Mouse (Mus musculus) embryonic facial prominence, embryonic 13.5 days (tissue): ENCODE results near the gene Fzr1. TPM values are rescaled to one million over a fixed set of nuclear protein-coding genes. Genes with fewer than 3 reads are reported as not detected.

Source experiments
- ATAC-seq: fragments of 200-750 bp; cut with Nextera tagmentation; 2 replicates; pipeline ENCODE4 v1.8.0; 2017; ENCODE audit warnings: low read depth; ENCODE audit not compliant: insufficient number of reproducible peaks, insufficient read depth, low FRiP score, low TSS enrichment
- H3K27ac ChIP-seq: fragments of 300-500 bp; sonication (generic); 2 replicates; pipeline ENCODE4 v1.5.1; 2015; ENCODE audit warnings: moderate library complexity, mild to moderate bottlenecking, inconsistent platforms
- H3K27me3 ChIP-seq: fragments of 300-500 bp; sonication (generic); 2 replicates; pipeline ENCODE4 v1.6.1; 2015; ENCODE audit warnings: mild to moderate bottlenecking, inconsistent platforms
- H3K36me3 ChIP-seq: fragments of 300-500 bp; sonication (generic); 2 replicates; pipeline ENCODE4 v1.6.1; 2015; ENCODE audit warnings: mild to moderate bottlenecking, inconsistent platforms
- H3K4me1 ChIP-seq: fragments of 300-500 bp; sonication (generic); 2 replicates; pipeline ENCODE4 v1.6.1; 2015; ENCODE audit warnings: inconsistent platforms
- H3K4me2 ChIP-seq: fragments of 300-500 bp; sonication (generic); 2 replicates; pipeline ENCODE4 v1.6.1; 2015; ENCODE audit warnings: moderate library complexity, mild to moderate bottlenecking, inconsistent platforms
- H3K4me3 ChIP-seq: fragments of 300-500 bp; sonication (generic); 2 replicates; pipeline ENCODE4 v1.5.1; 2015; ENCODE audit warnings: mild to moderate bottlenecking, inconsistent platforms
- H3K9ac ChIP-seq: fragments of 300-500 bp; sonication (generic); 2 replicates; pipeline ENCODE4 v1.6.1; 2015; ENCODE audit warnings: mild to moderate bottlenecking, inconsistent platforms
- H3K9me3 ChIP-seq: fragments of 300-500 bp; sonication (generic); 2 replicates; pipeline ENCODE4 v1.6.1; 2016; ENCODE audit warnings: inconsistent platforms
- WGBS: fragments of 180-500 bp; shearing (Covaris S2); methylation state at CpG from one replicate; pipeline ENCODE4 v1.1.7; 2015; ENCODE audit warnings: mixed read lengths; 5-methylcytosine and 5-hydroxymethylcytosine counted together
- polyA plus RNA-seq: library from polyadenylated mRNA; unstranded; fragments of >200 nt; fragmentation: Nextera tagmentation; extraction: Ambion mirVana; gene quantifications from 2 replicates; pipeline ENCODE4 v1.2.1, GENCODE M21; 2015

The Fzr1 gene
- polyA plus RNA-seq, 1 experiment from 2014 or later = 119 TPM

DNA sequence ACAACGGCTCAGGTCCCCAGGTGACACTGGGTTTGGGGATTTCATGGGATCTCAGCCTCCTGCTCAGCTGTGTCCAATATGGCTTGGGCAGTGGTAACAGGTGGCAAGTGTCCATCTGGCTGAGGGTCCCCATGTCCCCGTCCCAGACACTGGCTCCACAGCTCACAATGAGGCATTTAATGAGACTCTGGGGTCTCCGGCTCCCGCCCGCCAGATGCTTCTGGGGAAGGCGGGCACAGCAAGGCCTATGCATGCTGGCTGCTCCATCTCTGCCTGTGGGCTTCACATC, 11.2 kb downstream of the Fzr1 start:
- H3K27ac ChIP-seq = no peak overlapping the region
- 84% methylated on average over 6 of the region's 6 CpGs for whole genome bisulfite sequencing
- no peaks in the 10 kb centered on the region for H3K9me3 ChIP-seq
- H3K4me3 ChIP-seq = no peak overlapping the region
- ATAC-seq = no peak
- H3K36me3 ChIP-seq = peaks cover 74% of the 10 kb centered on the region
- no peak overlapping the region for H3K9ac ChIP-seq
- peaks cover 27% of the 10 kb centered on the region for H3K4me1 ChIP-seq
- H3K27me3 ChIP-seq = peaks cover 39% of the 10 kb centered on the region
- no peak overlapping the region for H3K4me2 ChIP-seq

DNA sequence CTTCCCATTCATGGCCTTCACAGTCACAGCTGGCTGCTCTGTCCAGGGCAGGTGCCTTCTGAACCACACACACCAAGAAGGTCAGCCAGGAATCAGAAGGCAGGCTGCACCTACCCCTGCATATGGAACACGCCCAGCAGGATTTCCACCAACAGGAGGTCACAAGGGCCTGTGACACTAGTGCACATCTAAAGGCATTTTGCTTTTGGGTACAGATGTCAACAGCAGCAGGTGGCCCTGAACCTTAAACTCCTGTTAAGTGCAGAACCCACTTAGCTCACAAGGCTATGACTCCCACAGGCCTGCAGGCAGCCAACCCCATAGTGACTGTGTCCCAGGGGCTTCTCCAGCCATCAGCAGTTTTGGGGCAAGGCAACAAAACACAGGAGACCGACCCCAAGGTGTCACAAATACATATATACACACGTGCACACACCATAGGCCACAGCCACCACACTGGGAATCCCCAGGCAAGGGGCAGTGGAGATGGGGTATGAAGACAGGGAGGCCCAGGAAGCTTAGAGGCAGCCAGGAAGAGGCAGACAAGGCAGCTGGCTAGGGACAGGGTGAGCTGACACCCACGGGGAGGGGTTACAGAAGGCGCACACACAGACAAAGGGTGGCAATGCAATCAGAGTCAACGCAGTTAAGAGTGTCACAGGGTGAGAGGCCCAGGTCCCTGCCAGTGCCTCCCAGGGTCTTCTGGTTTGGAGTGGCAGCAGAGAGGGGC, 11.7 kb downstream of the Fzr1 start:
- no peak overlapping the region for H3K27ac ChIP-seq
- H3K27me3 ChIP-seq = peaks cover 39% of the 10 kb centered on the region
- WGBS = 80% methylated on average over 6 of the region's 6 CpGs
- H3K9me3 ChIP-seq = no peaks in the 10 kb centered on the region
- H3K9ac ChIP-seq = no peak overlapping the region; the same call in 1 of the 2 replicates
- H3K4me1 ChIP-seq = peaks cover 27% of the 10 kb centered on the region
- H3K4me2 ChIP-seq = no peak overlapping the region
- no peak for ATAC-seq
- no peak overlapping the region for H3K4me3 ChIP-seq
- H3K36me3 ChIP-seq = peaks cover 74% of the 10 kb centered on the region

DNA sequence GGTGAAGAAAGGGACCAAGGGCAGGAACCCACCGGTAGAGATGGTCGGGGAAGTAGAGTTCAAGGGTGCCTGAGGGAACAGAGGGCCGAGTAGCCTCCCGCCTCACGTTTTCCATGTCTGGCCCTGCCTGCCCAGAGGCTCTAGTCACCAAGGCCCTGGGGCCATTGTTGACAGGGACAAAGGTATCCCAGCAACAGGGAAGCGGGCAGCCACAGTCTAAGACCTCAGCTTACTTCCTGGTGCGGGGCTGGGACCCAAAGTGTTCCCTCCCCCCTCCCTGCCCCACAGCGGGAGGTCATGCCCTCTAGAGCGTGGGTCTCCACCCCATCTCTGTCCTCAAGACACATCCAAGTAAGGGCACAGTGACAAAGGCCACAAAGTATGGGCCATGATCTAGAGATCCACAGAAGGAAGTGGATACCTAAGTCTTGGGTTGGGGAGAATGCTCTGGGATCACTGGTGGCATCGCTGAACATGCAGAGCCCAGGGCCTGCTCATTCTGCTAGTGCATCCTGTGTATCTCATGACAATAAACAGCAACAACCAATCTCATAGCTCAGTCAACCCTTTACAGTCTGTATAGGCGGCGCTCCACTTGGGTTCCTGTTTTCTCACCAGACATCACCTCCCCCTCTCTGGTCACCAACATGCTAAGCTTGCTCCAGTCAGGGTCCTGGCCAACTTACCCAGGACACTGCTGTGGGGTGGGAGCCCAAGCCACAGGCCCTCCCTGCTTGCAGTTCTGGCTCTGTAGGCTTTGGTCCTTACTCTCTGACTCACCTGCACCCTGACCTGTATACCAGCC, 12.4 kb downstream of the Fzr1 start, which contains the start of gene 4930404N11Rik:
TSS of gene 4930404N11Rik (minus strand) at position 145 of the 805 bp plus-strand sequence.
- peaks cover 39% of the 10 kb centered on the region for H3K27me3 ChIP-seq
- H3K36me3 ChIP-seq = peaks cover 73% of the 10 kb centered on the region
- 24% methylated on average over 12 of the region's 12 CpGs for WGBS
- peak within 1 kb of the TSS; percentile 61 for H3K9ac ChIP-seq
- peaks cover 31% of the 10 kb centered on the region for H3K4me1 ChIP-seq
- peak within 1 kb of the TSS; percentile 60 for H3K4me2 ChIP-seq
- H3K27ac ChIP-seq = no peak within 1 kb of the TSS
- no peaks in the 10 kb centered on the region for H3K9me3 ChIP-seq
- H3K4me3 ChIP-seq = peak within 1 kb of the TSS; percentile 32
- no peak for ATAC-seq

DNA sequence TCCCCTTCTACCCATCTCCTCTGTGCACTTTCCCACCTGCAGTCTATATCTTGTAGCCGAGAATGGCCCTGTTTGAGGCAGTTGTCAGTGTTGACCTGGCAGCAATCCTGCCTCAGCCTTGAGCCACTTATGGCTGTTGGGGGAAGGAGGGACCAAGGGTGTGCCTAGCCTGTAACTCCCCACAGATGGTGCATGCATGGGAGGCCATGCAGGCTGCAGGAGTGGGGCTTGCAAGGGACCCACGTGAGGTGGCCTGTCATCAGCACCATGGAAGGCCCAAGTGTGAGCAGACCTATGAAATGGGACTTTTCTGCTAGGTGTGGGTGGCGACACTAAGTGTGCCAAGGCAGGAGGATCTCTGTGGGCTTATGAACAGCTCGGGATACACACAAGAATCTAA, 13.2 kb downstream of the Fzr1 start:
- WGBS = 28% methylated on average over 4 of the region's 4 CpGs
- no peak overlapping the region for H3K4me3 ChIP-seq
- H3K27me3 ChIP-seq = peaks cover 39% of the 10 kb centered on the region
- no peak overlapping the region for H3K27ac ChIP-seq
- 0 out of 2 replicates have a peak, but pooled peaks have one; percentile 12 for ATAC-seq
- H3K36me3 ChIP-seq = peaks cover 68% of the 10 kb centered on the region
- peaks cover 37% of the 10 kb centered on the region for H3K4me1 ChIP-seq
- no peak overlapping the region for H3K9ac ChIP-seq
- no peak overlapping the region for H3K4me2 ChIP-seq
- H3K9me3 ChIP-seq = no peaks in the 10 kb centered on the region

DNA sequence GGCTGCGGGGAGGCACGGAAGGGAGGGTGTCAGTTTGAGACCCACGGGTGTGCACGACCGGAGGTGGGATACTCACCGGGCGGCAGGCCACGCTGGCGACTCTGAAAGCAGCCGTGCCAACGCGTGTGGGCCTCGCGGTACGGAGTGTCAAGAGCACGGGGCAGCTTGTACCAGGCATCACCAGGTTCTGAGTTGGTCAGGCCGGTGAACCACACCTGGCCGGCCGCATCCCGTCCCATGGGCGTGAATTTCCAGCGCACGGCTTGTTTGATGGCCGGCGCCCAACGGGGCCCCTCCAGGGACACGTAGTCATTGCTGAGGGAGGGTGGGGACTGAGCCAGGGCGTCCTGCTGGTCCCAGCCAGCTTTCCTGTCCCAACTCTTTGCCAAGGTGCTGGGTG, 13.7 kb downstream of the Fzr1 start:
- peaks cover 39% of the 10 kb centered on the region for H3K27me3 ChIP-seq
- 11% methylated on average over 28 of the region's 28 CpGs for whole genome bisulfite sequencing
- no peak overlapping the region for H3K27ac ChIP-seq
- ATAC-seq = no peak
- H3K9me3 ChIP-seq = no peaks in the 10 kb centered on the region
- H3K4me1 ChIP-seq = peaks cover 37% of the 10 kb centered on the region
- H3K9ac ChIP-seq = peak overlapping the region; percentile 61
- peaks cover 67% of the 10 kb centered on the region for H3K36me3 ChIP-seq
- H3K4me3 ChIP-seq = peak overlapping the region; percentile 32
- H3K4me2 ChIP-seq = peak overlapping the region; percentile 60

DNA sequence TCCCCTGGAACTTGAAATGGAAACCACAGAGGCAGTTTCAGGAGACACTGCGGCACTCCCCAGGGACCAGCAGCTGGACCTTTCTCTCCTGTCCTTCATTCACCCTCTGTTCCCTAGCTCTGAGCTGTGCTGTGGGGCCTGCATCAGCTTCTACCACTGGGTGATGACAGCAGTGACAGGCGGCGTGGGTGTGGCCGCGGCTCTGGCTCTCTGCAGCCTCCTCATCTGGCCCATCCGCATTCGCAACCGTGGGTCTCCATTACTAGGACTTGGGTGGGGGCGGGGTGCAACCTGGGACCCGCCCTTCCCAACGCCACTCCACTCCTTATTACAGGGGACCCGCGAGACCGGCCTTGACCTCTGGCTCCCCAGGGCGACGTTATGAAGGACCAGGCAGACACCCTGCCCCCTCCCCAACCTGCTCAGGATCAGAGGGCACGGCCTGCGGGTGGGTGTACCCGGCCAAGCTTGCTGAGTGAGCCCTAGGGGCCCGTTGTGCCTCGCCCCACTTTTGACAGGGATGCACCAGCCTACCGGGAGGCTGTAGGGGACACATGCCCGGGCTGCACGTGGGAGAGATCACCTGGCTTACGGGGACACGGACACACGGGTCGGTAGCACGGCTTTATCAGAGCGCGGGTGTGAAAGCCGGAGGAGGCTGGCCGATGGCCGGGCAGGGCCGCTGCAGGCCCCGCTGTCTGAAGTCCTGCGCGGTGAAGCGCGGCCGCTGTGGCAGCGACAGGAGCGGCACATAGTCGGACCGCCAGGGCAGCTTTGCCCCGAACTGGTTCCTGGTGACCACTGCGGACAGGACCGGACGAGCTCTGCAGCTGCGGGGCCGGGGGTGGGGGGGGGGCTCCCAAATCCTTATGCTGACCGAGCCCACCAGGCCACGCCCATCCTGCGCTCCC, 14.6 kb downstream of the Fzr1 start:
- Histone ChIP-seq H3K27ac (no peak overlapping the region), H3K4me2 (peak overlapping the region; percentile 60), H3K9me3 (no peaks in the 10 kb centered on the region), H3K4me3 (peak overlapping the region; percentile 32), H3K4me1 (peaks cover 44% of the 10 kb centered on the region), H3K27me3 (peaks cover 39% of the 10 kb centered on the region), H3K9ac (peak overlapping the region; percentile 61; the same call in 1 of the 2 replicates), H3K36me3 (peaks cover 57% of the 10 kb centered on the region)
- WGBS = 11% methylated on average over 54 of the region's 54 CpGs
- no peak for ATAC-seq

DNA sequence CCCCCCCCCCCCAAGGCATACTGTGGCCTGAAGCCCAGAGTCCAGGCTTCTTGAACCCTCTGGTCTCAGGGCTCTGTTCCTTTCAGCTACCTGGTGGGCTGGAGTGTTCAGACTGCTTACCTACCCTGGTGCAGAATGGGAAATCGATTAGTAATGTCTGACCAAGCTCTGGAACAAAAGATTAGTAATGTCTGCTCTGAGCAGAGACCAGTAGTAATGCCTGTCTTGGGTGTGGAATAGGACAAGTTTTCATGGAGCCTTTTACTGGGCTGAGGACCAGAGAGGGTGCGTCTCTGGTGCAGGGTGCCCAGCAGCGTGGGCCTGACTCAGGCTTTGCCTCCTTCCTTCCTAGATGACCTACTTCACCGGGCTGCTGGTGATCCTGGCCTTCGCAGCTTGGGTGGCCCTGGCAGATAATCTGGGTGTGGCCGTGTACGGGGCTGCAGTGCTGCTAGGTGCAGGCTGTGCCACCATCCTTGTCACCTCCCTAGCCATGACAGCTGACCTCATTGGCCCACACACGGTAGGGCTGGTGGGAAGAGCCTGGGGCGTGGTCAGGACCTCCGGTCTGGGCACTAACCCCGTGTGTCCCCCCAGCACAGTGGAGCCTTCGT, 15.9 kb downstream of the Fzr1 start:
- no peaks in the 10 kb centered on the region for H3K9me3 ChIP-seq
- peaks cover 39% of the 10 kb centered on the region for H3K27me3 ChIP-seq
- H3K4me1 ChIP-seq = peaks cover 55% of the 10 kb centered on the region
- 76% methylated on average over 12 of the region's 12 CpGs for WGBS
- H3K4me3 ChIP-seq = no peak overlapping the region; the same call in 1 of the 2 replicates
- H3K4me2 ChIP-seq = no peak overlapping the region
- H3K9ac ChIP-seq = no peak overlapping the region
- no peak overlapping the region for H3K27ac ChIP-seq
- ATAC-seq = no peak
- peaks cover 45% of the 10 kb centered on the region for H3K36me3 ChIP-seq

DNA sequence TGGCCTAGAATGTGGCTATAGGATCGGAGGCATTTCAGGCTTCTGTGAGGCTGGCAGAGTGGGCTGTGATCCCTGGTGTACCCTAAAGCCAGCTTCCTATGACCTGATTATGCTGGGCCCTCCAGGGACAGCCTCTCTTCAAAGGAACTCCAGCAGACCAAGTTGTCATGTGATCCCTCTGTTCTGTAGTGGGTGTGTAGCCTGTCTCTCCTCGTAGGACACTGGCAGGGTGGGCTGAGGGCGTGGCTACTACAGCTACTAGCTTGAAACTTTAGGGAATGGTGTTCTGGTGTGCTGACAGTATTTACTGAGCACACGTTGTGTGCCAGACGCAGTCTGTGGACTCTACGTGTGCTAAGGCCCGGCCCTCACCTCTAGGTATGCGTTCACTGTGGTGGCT, 17.6 kb downstream of the Fzr1 start:
- no peak for ATAC-seq
- Histone ChIP-seq H3K4me1 (peaks cover 61% of the 10 kb centered on the region), H3K36me3 (peaks cover 30% of the 10 kb centered on the region), H3K27me3 (peaks cover 33% of the 10 kb centered on the region), H3K4me2 (no peak overlapping the region), H3K27ac (no peak overlapping the region), H3K9me3 (no peaks in the 10 kb centered on the region), H3K4me3 (no peak overlapping the region), H3K9ac (0 out of 2 replicates have a peak overlapping the region, but pooled peaks have one; percentile 44)
- 63% methylated on average over 8 of the region's 8 CpGs for WGBS

DNA sequence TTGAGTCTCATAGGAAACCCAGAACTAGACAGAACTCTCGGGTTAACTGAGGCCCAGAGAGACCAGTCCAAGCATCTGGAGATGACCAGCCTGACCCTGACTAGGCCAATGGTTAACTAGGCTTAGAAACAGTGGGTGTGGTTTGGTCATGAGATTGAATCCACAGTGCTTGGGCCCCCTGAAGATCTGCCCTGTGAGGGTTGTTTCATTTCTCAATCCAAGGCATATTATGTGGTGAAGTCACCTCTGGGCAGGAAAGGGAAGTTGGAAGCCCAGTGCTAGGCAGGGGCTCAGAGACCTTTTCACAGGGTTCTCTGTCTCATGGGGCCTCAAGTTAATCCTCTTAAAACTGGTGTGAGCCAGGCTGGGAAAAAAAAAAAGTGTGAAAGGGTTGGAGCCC, 19.5 kb downstream of the Fzr1 start:
- H3K27ac ChIP-seq = 0 out of 2 replicates have a peak overlapping the region, but pooled peaks have one; percentile 11
- peaks cover 55% of the 10 kb centered on the region for H3K4me1 ChIP-seq
- H3K4me3 ChIP-seq = peak overlapping the region; percentile 78
- ATAC-seq = no peak
- H3K9ac ChIP-seq = peak overlapping the region; percentile 84
- no peaks in the 10 kb centered on the region for H3K9me3 ChIP-seq
- peaks cover 30% of the 10 kb centered on the region for H3K36me3 ChIP-seq
- peaks cover 15% of the 10 kb centered on the region for H3K27me3 ChIP-seq
- 62% methylated on average over 1 of the region's 1 CpGs for WGBS
- H3K4me2 ChIP-seq = peak overlapping the region; percentile 98

DNA sequence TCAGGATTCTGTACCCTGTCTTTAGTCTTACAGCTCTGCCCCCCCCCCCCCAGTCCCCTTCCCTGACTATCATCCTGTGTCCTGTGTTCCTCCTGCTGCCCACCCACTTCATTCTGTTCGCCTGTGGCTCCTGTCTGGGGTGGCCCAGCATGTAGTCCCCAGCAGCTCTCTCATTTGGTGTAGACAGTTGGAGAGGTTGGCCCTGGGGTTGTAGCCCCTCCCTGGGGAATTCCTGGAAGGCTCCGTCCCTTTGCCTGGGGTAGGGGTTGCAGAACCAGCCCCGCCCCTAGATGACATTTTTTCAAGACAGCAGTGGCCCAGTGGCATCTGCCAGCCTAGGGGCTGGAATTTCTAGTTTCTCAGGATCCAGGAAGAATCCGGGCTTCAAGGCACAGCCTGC, 20.1 kb downstream of the Fzr1 start:
- H3K27ac ChIP-seq = no peak overlapping the region

More for the DNA sequence above, 20.1 kb downstream of the Fzr1 start:
- peaks cover 28% of the 10 kb centered on the region for H3K36me3 ChIP-seq
- peak overlapping the region; percentile 98 for H3K4me2 ChIP-seq
- no peaks in the 10 kb centered on the region for H3K9me3 ChIP-seq
- ATAC-seq = no peak; the same call in 1 of the 2 replicates
- H3K4me3 ChIP-seq = peak overlapping the region; percentile 78
- peaks cover 8% of the 10 kb centered on the region for H3K27me3 ChIP-seq
- H3K4me1 ChIP-seq = peaks cover 49% of the 10 kb centered on the region
- peak overlapping the region; percentile 84 for H3K9ac ChIP-seq
- 30% methylated on average over 4 of the region's 4 CpGs for WGBS
